Mouse (Mus musculus): Measurements from ENCODE around the gene Nfatc3. TPM values are rescaled to one million over a fixed set of nuclear protein-coding genes. Genes with fewer than 3 reads are reported as not detected.
A peak's percentile ranks its signal among the peaks of the same experiment; 100 is the strongest.

Gene Nfatc3
- total and polyA plus RNA-seq, 3 experiments: 15.0 to 189 (median 31.0) TPM

DNA sequence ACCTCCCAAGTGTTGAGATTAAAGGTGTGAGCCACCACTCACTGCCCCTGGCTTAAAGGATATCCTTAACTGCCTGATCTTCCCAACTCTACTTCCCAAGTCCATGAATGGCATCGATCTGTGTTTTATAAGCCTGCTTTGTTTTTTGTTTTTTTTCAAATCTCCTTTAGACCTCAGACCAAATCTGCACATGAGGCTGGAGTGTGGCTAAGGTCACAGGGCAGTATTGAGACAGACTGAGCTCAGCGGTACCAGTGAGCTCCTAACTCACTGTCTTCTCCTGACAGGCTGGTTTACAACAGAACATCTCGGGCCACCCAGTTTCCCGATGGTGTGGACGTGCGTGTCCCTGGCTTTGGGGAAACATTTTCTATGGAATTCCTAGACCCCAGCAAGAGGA, 101.2 kb downstream of the Nfatc3 start:
- Histone ChIP-seq H3K36me3 (replicated peaks) (peaks cover 4% of the 10 kb centered on the region), H3K4me3 (ENCODE audit: low read depth, low read length) (no peak overlapping the region)

DNA sequence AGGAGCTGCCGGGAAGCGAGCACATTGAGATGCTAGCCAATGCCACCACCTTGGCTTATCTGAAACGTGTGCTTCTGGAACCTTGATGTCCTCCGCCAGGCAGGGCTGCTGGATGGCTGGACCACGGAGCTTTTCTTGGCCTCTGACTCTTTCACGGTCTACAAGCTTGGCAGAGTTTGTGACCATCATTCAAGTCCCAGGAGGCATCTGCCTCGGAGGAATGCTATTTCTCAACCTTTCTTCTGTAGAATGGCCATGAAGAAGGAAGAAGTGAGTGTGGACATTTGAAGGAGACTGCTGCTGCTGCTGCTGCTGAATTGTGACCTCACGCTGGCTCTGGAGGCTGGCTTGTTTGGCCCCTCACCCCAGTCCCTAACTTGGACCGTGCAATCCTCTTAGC, 104.6 kb downstream of the Nfatc3 start:
- H3K4me3 ChIP-seq (ENCODE audit: low read depth, low read length): no peak overlapping the region
- peaks cover 4% of the 10 kb centered on the region for H3K36me3 ChIP-seq (replicated peaks)
- DNase-seq (ENCODE audit: low spot score) (no peak), ATAC-seq (ENCODE audit: extremely low read depth, insufficient number of reproducible peaks, low FRiP score, poor library complexity, severe bottlenecking) (no peak)
- TF ChIP-seq TAL1 (conservative IDR thresholded peaks at IDR 0.05; ENCODE audit: low read depth, low read length) (no peak), GATA2 (IDR thresholded peaks at IDR 0.05; ENCODE audit: borderline replicate concordance, low read depth, low read length) (no peak), GATA1 (IDR thresholded peaks at IDR 0.05; ENCODE audit: borderline replicate concordance, low read length) (no peak), POLR2AphosphoS5 (IDR thresholded peaks at IDR 0.05; ENCODE audit: insufficient replicate concordance, low read depth, low read length) (no peak), CTCF (IDR thresholded peaks at IDR 0.05; ENCODE audit: low read depth, low read length) (no peak)
- peaks cover 16% of the 10 kb centered on the region for H3K4me1 ChIP-seq (ENCODE audit: insufficient read depth, low read depth, low read length)
- H3K27me3 ChIP-seq (ENCODE audit: insufficient read depth, low read length): peaks cover 91% of the 10 kb centered on the region
- no peaks in the 10 kb centered on the region for H3K9me3 ChIP-seq (replicated peaks)

More for the DNA sequence above, 101.2 kb downstream of the Nfatc3 start:
- ATAC-seq (ENCODE audit: extremely low read depth, insufficient number of reproducible peaks, low FRiP score, poor library complexity, severe bottlenecking) (no peak), DNase-seq (ENCODE audit: low spot score) (no peak)
- H3K4me1 ChIP-seq (ENCODE audit: insufficient read depth, low read depth, low read length): peaks cover 17% of the 10 kb centered on the region
- no peak for TF ChIP-seq TAL1 (conservative IDR thresholded peaks at IDR 0.05; ENCODE audit: low read depth, low read length)
- no peak for TF ChIP-seq POLR2AphosphoS5 (IDR thresholded peaks at IDR 0.05; ENCODE audit: insufficient replicate concordance, low read depth, low read length)
- no peak for TF ChIP-seq CTCF (IDR thresholded peaks at IDR 0.05; ENCODE audit: low read depth, low read length)
- TF ChIP-seq GATA1 (IDR thresholded peaks at IDR 0.05; ENCODE audit: borderline replicate concordance, low read length): no peak
- no peak for TF ChIP-seq GATA2 (IDR thresholded peaks at IDR 0.05; ENCODE audit: borderline replicate concordance, low read depth, low read length)
- no peaks in the 10 kb centered on the region for H3K9me3 ChIP-seq (replicated peaks)
- H3K27me3 ChIP-seq (ENCODE audit: insufficient read depth, low read length): peaks cover 72% of the 10 kb centered on the region

DNA sequence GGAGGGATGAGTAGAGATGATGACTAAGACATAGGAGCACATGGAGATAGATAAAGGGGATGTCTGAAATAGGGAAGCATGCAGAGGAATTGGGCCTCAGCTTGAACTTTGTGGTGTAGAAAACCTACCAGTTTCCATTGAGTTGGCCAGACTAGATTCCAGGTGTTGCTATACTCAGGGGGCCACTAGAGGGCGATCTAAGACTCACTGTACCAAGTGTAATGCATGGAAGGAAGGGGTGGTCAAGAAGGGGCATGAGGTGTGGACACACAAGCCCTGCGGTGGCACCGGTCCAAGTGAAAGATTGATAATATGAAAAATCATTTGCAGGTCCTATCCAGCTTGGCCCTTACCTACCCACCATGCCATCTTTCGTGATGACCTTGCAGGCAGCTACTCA, 106.8 kb downstream of the Nfatc3 start:
- H3K36me3 ChIP-seq (replicated peaks): peaks cover 4% of the 10 kb centered on the region
- TF ChIP-seq CTCF (IDR thresholded peaks at IDR 0.05; ENCODE audit: low read depth, low read length): peak; percentile 87
- no peak for TF ChIP-seq POLR2AphosphoS5 (IDR thresholded peaks at IDR 0.05; ENCODE audit: insufficient replicate concordance, low read depth, low read length)
- DNase-seq (ENCODE audit: low spot score) (peak; percentile 45), ATAC-seq (ENCODE audit: extremely low read depth, insufficient number of reproducible peaks, low FRiP score, poor library complexity, severe bottlenecking) (no peak)
- no peaks in the 10 kb centered on the region for H3K9me3 ChIP-seq (replicated peaks)
- peaks cover 29% of the 10 kb centered on the region for H3K4me1 ChIP-seq (ENCODE audit: insufficient read depth, low read depth, low read length)
- no peak overlapping the region for H3K4me3 ChIP-seq (ENCODE audit: low read depth, low read length)
- peaks cover 96% of the 10 kb centered on the region for H3K27me3 ChIP-seq (ENCODE audit: insufficient read depth, low read length)

DNA sequence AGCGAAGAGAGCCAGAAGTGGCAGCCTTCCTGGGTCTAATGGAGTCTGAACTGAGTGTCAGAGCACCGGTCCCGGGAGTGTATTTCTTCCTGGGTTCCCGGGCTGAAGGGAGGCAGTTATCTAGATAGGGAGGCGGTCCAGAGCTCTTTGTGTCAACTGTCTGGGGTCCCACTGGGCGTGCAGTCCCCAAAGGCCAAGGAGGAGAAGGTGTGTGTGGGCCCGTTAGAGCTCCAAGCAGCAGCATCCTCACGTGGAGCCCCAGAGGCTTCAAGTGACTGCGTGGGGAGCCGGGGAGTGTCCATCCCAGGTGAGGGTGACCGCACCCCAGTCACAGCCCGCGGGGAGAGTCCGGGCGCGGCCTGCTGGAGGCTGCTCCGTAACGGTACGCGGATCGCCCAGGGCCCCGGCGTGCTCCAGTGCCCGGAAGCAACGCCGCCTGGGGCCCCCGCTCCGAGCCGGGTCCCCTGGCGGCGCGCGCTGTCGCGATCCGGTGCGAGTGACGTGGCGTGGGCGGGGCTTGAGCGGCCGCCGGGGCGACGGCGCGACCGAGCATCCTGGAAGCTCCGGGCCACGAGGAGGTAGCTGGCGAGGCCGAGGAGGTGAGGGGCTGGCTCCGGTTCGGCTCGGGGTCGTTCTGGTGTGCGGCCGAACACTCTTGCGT, 109.8 kb downstream of the Nfatc3 start, which contains the start of gene Slc7a6:
TSS of gene Slc7a6 (plus strand) at position 502 of the 661 bp plus-strand sequence.
- no peaks in the 10 kb centered on the region for H3K36me3 ChIP-seq (replicated peaks)
- TF ChIP-seq POLR2AphosphoS5 (IDR thresholded peaks at IDR 0.05; ENCODE audit: insufficient replicate concordance, low read depth, low read length) (no peak), CTCF (IDR thresholded peaks at IDR 0.05; ENCODE audit: low read depth, low read length) (no peak), GATA1 (IDR thresholded peaks at IDR 0.05; ENCODE audit: borderline replicate concordance, low read length) (no peak), GATA2 (IDR thresholded peaks at IDR 0.05; ENCODE audit: borderline replicate concordance, low read depth, low read length) (no peak), TAL1 (conservative IDR thresholded peaks at IDR 0.05; ENCODE audit: low read depth, low read length) (no peak)
- ATAC-seq (ENCODE audit: extremely low read depth, insufficient number of reproducible peaks, low FRiP score, poor library complexity, severe bottlenecking) (peak; percentile 28; the same call in 1 of the 2 replicates), DNase-seq (ENCODE audit: low spot score) (peak; percentile 71)
- no peaks in the 10 kb centered on the region for H3K9me3 ChIP-seq (replicated peaks)
- H3K4me1 ChIP-seq (ENCODE audit: insufficient read depth, low read depth, low read length): peaks cover 30% of the 10 kb centered on the region
- H3K4me3 ChIP-seq (ENCODE audit: low read depth, low read length): peak within 1 kb of the TSS; percentile 77
- H3K27me3 ChIP-seq (ENCODE audit: insufficient read depth, low read length): peaks cover 78% of the 10 kb centered on the region

DNA sequence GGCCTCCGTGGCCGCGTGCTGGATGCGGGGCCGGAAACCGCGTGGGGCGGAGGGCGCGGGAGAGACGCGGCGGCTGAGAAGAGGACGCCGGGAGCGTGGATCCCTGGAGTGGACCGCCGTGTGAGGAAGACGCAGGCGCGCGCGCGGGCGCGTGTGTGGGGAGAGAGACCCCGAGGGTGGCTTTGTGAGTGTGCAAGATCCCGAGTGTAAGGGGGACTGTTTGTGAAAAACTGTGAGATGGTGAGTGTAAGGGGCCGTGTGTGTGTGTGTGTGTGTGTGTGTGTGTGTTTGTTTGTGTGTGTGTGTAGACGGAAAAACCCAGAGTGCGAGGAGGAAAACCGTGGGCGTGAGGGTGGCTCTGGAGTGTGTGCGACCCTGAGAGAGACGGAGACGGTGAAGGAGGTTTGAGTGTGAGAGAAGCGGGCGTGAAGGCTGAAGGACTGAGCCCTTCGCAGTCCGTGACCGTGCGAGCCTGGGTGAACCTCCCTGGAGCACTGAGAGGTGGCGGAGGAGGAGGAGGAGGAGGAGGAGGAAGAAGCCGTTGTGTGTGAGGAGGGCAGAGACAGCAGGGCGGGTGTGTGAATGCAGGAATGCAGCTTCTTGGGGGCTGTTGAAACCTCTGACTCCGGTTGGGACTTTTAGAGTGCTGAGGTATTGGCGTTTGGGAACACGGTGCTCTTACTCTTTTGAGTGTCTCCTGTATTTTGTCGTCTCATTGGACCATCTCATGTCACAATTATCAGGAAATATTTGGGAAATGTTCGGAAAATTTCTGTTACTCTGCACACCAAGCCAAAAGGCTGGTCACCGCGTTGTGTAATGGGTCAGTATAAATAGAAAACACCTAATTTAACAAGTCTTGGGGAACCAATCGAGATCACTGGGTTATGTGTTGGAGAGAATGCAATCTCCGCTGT, 110.6 kb downstream of the Nfatc3 start:
- H3K4me3 ChIP-seq (ENCODE audit: low read depth, low read length): peak overlapping the region; percentile 77
- H3K36me3 ChIP-seq (replicated peaks): no peaks in the 10 kb centered on the region
- no peak for DNase-seq (ENCODE audit: low spot score)
- ATAC-seq (ENCODE audit: extremely low read depth, insufficient number of reproducible peaks, low FRiP score, poor library complexity, severe bottlenecking): no peak
- H3K4me1 ChIP-seq (ENCODE audit: insufficient read depth, low read depth, low read length): peaks cover 32% of the 10 kb centered on the region
- TF ChIP-seq TAL1 (conservative IDR thresholded peaks at IDR 0.05; ENCODE audit: low read depth, low read length) (no peak), GATA2 (IDR thresholded peaks at IDR 0.05; ENCODE audit: borderline replicate concordance, low read depth, low read length) (no peak), CTCF (IDR thresholded peaks at IDR 0.05; ENCODE audit: low read depth, low read length) (no peak)
- H3K9me3 ChIP-seq (replicated peaks): no peaks in the 10 kb centered on the region
- H3K27me3 ChIP-seq (ENCODE audit: insufficient read depth, low read length): peaks cover 72% of the 10 kb centered on the region

DNA sequence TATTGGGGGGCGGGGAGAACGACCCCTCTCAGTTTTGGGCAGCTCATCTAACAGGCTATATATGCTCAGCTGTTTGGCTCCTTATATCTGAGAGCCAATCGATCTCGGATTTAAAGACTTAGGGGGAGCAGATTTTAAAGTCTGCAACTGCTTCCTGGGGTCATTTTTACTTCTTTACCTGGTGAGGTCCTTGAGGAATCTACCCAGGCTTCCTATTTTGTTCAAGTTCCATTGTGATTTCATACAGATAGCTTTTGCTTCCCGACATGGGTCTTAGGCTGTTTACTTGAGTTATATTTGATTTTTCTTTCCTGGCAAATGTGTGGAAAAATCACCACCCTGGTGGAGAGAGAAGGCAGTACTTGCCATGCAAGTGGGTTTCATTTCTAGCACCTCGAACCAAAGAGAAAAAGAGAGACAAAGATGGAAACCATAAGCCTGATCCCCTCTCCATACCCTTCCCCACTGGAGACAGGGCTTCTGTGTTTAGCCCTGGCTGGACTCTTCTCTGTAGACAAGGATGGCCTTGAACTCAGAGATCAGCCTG, 111.4 kb downstream of the Nfatc3 start:
- no peaks in the 10 kb centered on the region for H3K36me3 ChIP-seq (replicated peaks)
- ATAC-seq (ENCODE audit: extremely low read depth, insufficient number of reproducible peaks, low FRiP score, poor library complexity, severe bottlenecking): no peak
- H3K4me3 ChIP-seq (ENCODE audit: low read depth, low read length): no peak overlapping the region; the same call in 1 of the 2 replicates
- TF ChIP-seq GATA1 (IDR thresholded peaks at IDR 0.05; ENCODE audit: borderline replicate concordance, low read length): no peak
- H3K4me1 ChIP-seq (ENCODE audit: insufficient read depth, low read depth, low read length): peaks cover 32% of the 10 kb centered on the region
- DNase-seq (ENCODE audit: low spot score): no peak
- no peaks in the 10 kb centered on the region for H3K9me3 ChIP-seq (replicated peaks)
- peaks cover 66% of the 10 kb centered on the region for H3K27me3 ChIP-seq (ENCODE audit: insufficient read depth, low read length)

Data from G1E (cell line).